Mouse (Mus musculus) hindbrain, embryonic 14.5 days (tissue): ENCODE results near the gene Rbp4. TPM values are rescaled to one million over a fixed set of nuclear protein-coding genes. Genes with fewer than 3 reads are reported as not detected.

Source experiments
- ATAC-seq: fragments of 200-750 bp; cut with Nextera tagmentation; 2 replicates; pipeline ENCODE4 v1.8.0; 2017; ENCODE audit warnings: moderate number of reproducible peaks, mild to moderate bottlenecking, moderate TSS enrichment, moderate library complexity; ENCODE audit not compliant: low FRiP score
- DNase-seq: peaks from one replicate; pipeline ENCODE4 v3.0.0-alpha.2; 2015; ENCODE audit warnings: low spot score
- H3K27ac ChIP-seq: fragments of 300-500 bp; sonication (generic); 2 replicates; pipeline ENCODE4 v1.5.1; 2014; ENCODE audit warnings: mild to moderate bottlenecking, moderate library complexity
- H3K27me3 ChIP-seq: fragments of 300-500 bp; sonication (generic); 2 replicates; pipeline ENCODE4 v1.6.1; 2014; ENCODE audit warnings: mild to moderate bottlenecking, low read length, mixed read lengths; ENCODE audit not compliant: control insufficient read depth, insufficient read depth
- H3K36me3 ChIP-seq: fragments of 300-500 bp; sonication (generic); replicated peaks from 2 replicates; pipeline ENCODE4 v1.6.1; 2014; ENCODE audit not compliant: control insufficient read depth, insufficient read depth
- H3K4me1 ChIP-seq: fragments of 300-500 bp; sonication (generic); replicated peaks from 2 replicates; pipeline ENCODE4 v1.6.1; 2014; ENCODE audit warnings: antibody characterized with exemption, low read length, mixed read lengths; ENCODE audit not compliant: control insufficient read depth, insufficient read depth
- H3K4me2 ChIP-seq: fragments of 300-500 bp; sonication (generic); replicated peaks from 2 replicates; pipeline ENCODE4 v1.6.1; 2014; ENCODE audit warnings: mild to moderate bottlenecking, moderate library complexity
- H3K4me3 ChIP-seq: fragments of 300-500 bp; sonication (generic); replicated peaks from 2 replicates; pipeline ENCODE4 v1.5.1; 2014; ENCODE audit warnings: mild to moderate bottlenecking, low read length
- H3K9ac ChIP-seq: fragments of 300-500 bp; sonication (generic); 2 replicates; pipeline ENCODE4 v1.6.1; 2014
- H3K9me3 ChIP-seq: fragments of 300-500 bp; sonication (generic); 2 replicates; pipeline ENCODE4 v1.6.1; 2016; ENCODE audit warnings: low read length; ENCODE audit not compliant: control insufficient read depth
- WGBS: fragments of 180-500 bp; shearing (Covaris S2); extraction: QIAGEN DNeasy Blood & Tissue Kit; methylation state at CpG from one replicate; pipeline ENCODE4 v1.1.7; 2014; 5-methylcytosine and 5-hydroxymethylcytosine counted together
- polyA plus RNA-seq: library from polyadenylated mRNA; unstranded; fragments of >200 nt; fragmentation: Nextera tagmentation; extraction: Ambion mirVana; gene quantifications from 2 replicates; pipeline ENCODE4 v1.2.1, GENCODE M21; 2014

Rbp4 gene
- polyA plus RNA-seq, 1 experiment from 2014 or later, result 9.3 TPM

DNA sequence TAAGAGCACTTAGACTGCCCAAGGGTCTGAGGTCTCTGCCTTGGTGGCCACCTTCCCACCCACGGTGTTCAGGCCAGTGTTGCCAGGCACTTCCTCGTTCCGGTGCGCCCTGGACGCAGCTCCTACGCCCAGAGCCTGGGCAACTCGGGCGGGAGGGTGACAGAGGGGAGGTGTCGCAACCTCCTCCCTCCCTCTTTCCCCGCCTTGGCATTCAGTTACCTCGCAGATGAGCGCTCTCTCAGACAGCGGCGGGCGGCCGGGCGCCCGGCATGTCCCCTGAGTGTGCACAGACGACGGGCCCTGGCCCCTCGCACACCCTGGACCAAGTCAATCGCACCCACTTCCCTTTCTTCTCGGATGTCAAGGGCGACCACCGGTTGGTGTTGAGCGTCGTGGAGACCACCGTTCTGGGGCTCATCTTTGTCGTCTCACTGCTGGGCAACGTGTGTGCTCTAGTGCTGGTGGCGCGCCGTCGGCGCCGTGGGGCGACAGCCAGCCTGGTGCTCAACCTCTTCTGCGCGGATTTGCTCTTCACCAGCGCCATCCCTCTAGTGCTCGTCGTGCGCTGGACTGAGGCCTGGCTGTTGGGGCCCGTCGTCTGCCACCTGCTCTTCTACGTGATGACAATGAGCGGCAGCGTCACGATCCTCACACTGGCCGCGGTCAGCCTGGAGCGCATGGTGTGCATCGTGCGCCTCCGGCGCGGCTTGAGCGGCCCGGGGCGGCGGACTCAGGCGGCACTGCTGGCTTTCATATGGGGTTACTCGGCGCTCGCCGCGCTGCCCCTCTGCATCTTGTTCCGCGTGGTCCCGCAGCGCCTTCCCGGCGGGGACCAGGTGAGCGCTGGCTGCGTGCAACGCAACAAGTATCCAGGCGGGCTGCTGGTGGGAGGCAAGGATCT lies 28.0 kb downstream of the Rbp4 start, which contains the start of gene Ffar4:
Gene Ffar4, plus strand, starts transcription at position 214 of the 901 bp plus-strand sequence.
- H3K4me3 ChIP-seq, result peak within 1 kb of the TSS; percentile 34
- H3K27me3 ChIP-seq, result peaks cover 40% of the 10 kb centered on the region
- no peaks in the 10 kb centered on the region for H3K9me3 ChIP-seq
- DNase-seq (no peak), ATAC-seq (peak; percentile 55; the same call in 1 of the 2 replicates)
- H3K9ac ChIP-seq, result peak within 1 kb of the TSS; percentile 40; the same call in 1 of the 2 replicates
- H3K36me3 ChIP-seq, result no peaks in the 10 kb centered on the region
- H3K4me1 ChIP-seq, result no peaks in the 10 kb centered on the region; the same call in 1 of the 2 replicates
- WGBS, result under 1% methylated on average over 77 of the region's 77 CpGs
- no peak within 1 kb of the TSS for H3K27ac ChIP-seq
- peak within 1 kb of the TSS; percentile 67 for H3K4me2 ChIP-seq

DNA sequence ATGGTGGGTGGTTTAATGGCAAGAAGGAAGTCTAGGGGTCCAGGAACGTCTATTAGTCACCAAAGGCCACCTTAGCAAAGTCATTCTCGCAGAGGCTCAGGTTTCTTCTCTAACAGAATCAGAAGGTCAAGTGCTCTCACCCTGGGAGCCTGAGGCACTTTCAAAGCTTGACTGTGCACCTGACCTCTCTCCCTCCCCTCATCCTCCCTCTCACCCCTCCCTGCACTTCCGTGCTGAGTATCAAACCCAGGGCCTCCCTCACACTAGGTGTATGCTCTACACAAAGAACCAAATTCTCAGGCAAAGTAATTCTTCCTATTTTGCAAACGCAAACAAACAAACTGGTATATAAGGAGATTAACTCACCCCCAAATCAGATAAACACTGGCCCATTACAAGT lies 28.9 kb downstream of the Rbp4 start:
- no peak overlapping the region for H3K27ac ChIP-seq
- H3K9ac ChIP-seq, result no peak overlapping the region
- ATAC-seq (no peak), DNase-seq (no peak)
- WGBS, result 18% methylated on average over 4 of the region's 4 CpGs
- H3K4me2 ChIP-seq, result no peak overlapping the region
- H3K4me3 ChIP-seq, result no peak overlapping the region
- H3K4me1 ChIP-seq, result no peaks in the 10 kb centered on the region; the same call in 1 of the 2 replicates
- H3K36me3 ChIP-seq, result no peaks in the 10 kb centered on the region
- H3K9me3 ChIP-seq, result no peaks in the 10 kb centered on the region
- H3K27me3 ChIP-seq, result peaks cover 40% of the 10 kb centered on the region

DNA sequence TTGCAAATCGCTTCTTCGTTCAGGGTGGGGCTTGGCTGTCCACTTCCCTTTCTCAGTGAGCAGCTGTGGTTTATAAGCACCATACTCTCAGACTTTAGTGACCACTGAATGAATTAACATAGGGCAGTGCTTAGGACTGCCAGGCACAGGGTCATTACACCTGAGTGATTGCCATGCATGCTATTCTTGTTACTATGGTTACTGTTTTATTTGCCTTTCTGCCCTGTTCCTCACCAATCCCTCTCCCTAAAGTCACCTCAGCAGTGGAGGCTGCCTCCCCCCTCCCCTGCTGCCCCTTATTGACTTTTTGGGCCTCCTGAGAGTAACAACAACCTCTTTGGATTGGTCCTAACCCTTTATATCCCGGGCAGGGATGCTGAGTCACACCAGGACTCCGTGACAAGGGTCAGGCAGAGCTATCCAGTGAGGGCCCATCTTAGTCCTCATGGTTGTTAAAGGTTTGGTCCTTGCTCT lies 33.5 kb downstream of the Rbp4 start:
- H3K4me2 ChIP-seq, result no peak overlapping the region
- no peaks in the 10 kb centered on the region for H3K9me3 ChIP-seq
- WGBS, result 55% methylated on average over 4 of the region's 4 CpGs
- no peaks in the 10 kb centered on the region for H3K36me3 ChIP-seq
- H3K4me1 ChIP-seq, result no peaks in the 10 kb centered on the region
- no peak overlapping the region for H3K27ac ChIP-seq
- H3K4me3 ChIP-seq, result no peak overlapping the region
- H3K27me3 ChIP-seq, result peaks cover 13% of the 10 kb centered on the region
- DNase-seq (no peak), ATAC-seq (no peak)
- no peak overlapping the region for H3K9ac ChIP-seq

DNA sequence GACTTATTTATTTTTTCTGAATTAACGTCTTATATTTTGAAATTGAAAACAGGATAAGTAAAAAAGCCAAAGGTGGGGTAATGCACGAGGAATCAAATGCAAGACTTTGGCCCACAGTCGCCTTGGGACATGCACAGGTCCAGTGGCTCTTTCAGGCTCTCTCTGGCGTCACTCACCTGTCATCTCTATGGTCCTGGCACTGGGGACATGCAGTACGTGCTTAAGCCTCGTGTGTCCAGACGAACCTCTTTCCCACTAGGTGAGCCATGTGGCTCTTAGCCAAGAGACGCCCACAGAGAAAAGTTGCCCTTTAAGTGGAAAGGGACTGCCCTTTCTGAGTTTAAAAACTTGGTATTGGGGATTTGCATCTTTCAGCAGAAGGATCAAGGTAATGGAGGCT lies 35.7 kb downstream of the Rbp4 start:
- Histone ChIP-seq H3K9me3 (no peaks in the 10 kb centered on the region), H3K4me3 (no peak overlapping the region), H3K36me3 (no peaks in the 10 kb centered on the region), H3K4me1 (no peaks in the 10 kb centered on the region), H3K4me2 (no peak overlapping the region), H3K9ac (no peak overlapping the region), H3K27me3 (no peaks in the 10 kb centered on the region), H3K27ac (no peak overlapping the region)
- WGBS, result 80% methylated on average over 8 of the region's 8 CpGs
- no peak for ATAC-seq
- no peak for DNase-seq

DNA sequence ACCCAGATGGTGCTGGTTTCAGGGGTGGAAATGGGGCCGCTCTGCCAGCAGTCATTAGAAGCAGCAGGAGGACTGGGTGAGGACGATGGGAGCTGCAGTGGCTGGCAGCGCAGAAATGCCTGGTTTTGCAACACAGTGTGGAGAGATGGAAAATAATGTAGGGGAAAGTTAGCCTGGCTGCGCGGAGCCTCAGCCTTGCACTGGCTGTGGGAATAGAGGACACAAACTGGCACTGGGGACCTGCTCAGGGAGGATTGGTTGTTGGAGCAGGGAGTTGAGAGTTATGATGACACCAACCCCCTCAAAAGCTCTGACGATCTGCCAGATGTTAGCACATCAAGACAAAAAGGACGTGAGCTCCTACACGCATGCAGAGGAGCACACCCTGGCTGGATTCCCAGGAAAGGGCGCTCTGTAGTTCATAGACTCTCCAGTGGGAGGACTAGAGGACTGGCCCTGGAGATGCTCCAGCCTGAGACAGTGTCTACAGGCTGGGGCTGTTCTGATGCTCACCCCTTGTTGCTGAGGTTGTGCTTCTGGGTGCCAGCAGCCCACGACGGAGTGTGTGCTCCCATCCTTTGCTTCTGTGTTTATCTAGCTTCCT lies 38.0 kb downstream of the Rbp4 start:
- 0 out of 2 replicates have a peak, but pooled peaks have one; percentile 53 for ATAC-seq

DNA sequence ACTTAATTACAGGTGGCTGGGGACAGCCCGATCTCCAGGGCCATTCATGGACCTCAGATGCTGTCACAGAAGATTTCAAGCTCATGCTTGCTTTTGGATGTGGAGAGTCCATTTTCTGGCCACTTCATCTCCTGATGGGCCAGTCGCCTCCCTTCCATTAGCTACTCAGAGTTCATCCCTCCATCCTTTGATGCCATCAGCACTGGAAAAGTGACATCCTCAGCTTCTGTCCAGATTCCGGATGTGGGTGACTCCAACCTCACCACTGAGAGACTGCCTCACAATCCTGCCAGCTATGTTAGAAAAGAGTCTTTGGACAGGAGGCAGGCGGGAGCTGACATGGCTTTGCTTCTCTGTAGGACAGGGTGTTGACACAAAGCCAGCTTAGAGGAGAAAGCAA lies 39.2 kb downstream of the Rbp4 start:
- H3K27me3 ChIP-seq, result no peaks in the 10 kb centered on the region
- ATAC-seq, result no peak
- H3K27ac ChIP-seq, result no peak overlapping the region
- no peak overlapping the region for H3K4me2 ChIP-seq
- no peak overlapping the region for H3K4me3 ChIP-seq
- WGBS, result 95% methylated on average over 4 of the region's 4 CpGs
- no peaks in the 10 kb centered on the region for H3K4me1 ChIP-seq
- H3K9me3 ChIP-seq, result no peaks in the 10 kb centered on the region
- no peak overlapping the region for H3K9ac ChIP-seq
- no peak for DNase-seq
- no peaks in the 10 kb centered on the region for H3K36me3 ChIP-seq

More for the DNA sequence above, 38.0 kb downstream of the Rbp4 start:
- WGBS, result 55% methylated on average over 11 of the region's 11 CpGs
- H3K9ac ChIP-seq, result no peak overlapping the region
- no peaks in the 10 kb centered on the region for H3K4me1 ChIP-seq
- no peaks in the 10 kb centered on the region for H3K27me3 ChIP-seq
- H3K4me2 ChIP-seq, result no peak overlapping the region
- no peak overlapping the region for H3K4me3 ChIP-seq
- no peaks in the 10 kb centered on the region for H3K9me3 ChIP-seq
- H3K36me3 ChIP-seq, result no peaks in the 10 kb centered on the region
- peak; percentile 48 for DNase-seq
- no peak overlapping the region for H3K27ac ChIP-seq

DNA sequence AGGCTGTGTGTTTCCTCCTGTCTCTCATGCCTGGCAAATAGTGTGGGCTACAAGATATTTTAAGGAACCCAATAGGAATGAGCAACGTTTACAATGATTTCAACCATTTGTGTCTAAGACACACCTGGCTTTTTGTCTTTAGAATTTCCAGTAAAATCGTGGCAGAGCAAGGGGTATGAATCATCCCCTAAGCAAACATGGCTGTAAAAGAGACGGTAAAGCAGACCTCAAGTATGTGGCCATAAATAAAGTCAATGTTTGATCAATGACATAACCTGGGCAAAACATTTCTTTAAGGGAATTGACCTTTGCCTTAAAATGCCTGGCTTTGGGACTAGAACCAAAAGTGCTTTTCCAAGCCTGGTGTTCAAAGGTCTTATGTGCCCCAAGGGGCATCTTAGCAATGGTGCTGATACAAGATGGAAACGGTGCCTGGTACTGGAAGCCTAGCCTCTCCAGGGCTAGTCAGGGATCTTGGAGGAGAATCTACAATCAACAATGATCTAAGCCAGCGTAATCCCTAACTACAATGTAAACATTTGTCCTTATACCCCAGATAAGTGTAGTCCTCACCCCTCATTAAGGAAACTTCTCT lies 42.1 kb downstream of the Rbp4 start:
- WGBS, result 86% methylated on average over 5 of the region's 5 CpGs
- ATAC-seq, result no peak
- H3K9ac ChIP-seq, result no peak overlapping the region
- H3K9me3 ChIP-seq, result no peaks in the 10 kb centered on the region
- no peak for DNase-seq
- H3K4me2 ChIP-seq, result no peak overlapping the region
- H3K27me3 ChIP-seq, result no peaks in the 10 kb centered on the region
- no peak overlapping the region for H3K4me3 ChIP-seq
- H3K36me3 ChIP-seq, result no peaks in the 10 kb centered on the region
- no peaks in the 10 kb centered on the region for H3K4me1 ChIP-seq
- no peak overlapping the region for H3K27ac ChIP-seq

DNA sequence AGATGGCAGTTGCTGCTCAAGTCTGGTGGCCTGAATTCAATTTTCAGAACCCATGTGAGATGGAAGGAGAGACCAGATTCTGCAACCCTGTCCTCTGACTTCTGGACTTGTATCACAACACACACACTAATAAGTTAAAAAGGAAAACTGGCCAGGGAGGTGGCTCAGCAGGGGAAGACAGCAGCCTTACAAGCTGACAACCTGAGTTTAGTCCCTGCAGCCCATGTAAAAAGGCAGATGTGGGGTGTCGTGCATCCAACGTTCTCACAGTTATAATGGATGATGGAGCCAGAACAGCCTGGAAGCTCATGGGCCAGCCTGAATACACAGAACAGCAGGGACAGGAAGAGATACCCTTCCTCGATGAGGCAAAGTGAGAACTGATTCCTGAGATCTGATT lies 43.7 kb downstream of the Rbp4 start:
- no peaks in the 10 kb centered on the region for H3K36me3 ChIP-seq
- H3K9me3 ChIP-seq, result no peaks in the 10 kb centered on the region
- H3K4me3 ChIP-seq, result no peak overlapping the region
- no peak overlapping the region for H3K27ac ChIP-seq
- no peak overlapping the region for H3K4me2 ChIP-seq
- H3K4me1 ChIP-seq, result no peaks in the 10 kb centered on the region
- H3K9ac ChIP-seq, result no peak overlapping the region
- DNase-seq, result no peak
- H3K27me3 ChIP-seq, result no peaks in the 10 kb centered on the region
- WGBS, result 75% methylated on average over 3 of the region's 3 CpGs
- no peak for ATAC-seq
